Mouse (Mus musculus): ENCODE data around the gene Zkscan5.

- TF ChIP-seq CTCF (IDR thresholded peaks at IDR 0.05; ENCODE audit: low read depth) (no peak), EP300 (IDR thresholded peaks at IDR 0.05; ENCODE audit: low read depth) (peak; percentile 81; the same call in 1 of the 2 replicates)
Measured at GRCm38 (mm10) chr5:145166536-145167305, 37.6 kb upstream of the Zkscan5 start, which contains the start of the genes Ptcd1 and Cpsf4.
